Mouse (Mus musculus) CD4-positive, CD25-positive, alpha-beta regulatory T cell, adult 2 months (primary cell): ENCODE measurements around the gene Wtap.
"Not testable (repeated sequence)": the region's sequence is repeated elsewhere in the genome, so short reads cannot be mapped to it uniquely, and the experiment has no call there.

Experiments
- DNase-seq: peaks from one replicate; pipeline ENCODE4 v3.0.0-alpha.2; 2012; ENCODE audit warnings: low read depth, low spot score

Wtap gene

DNA sequence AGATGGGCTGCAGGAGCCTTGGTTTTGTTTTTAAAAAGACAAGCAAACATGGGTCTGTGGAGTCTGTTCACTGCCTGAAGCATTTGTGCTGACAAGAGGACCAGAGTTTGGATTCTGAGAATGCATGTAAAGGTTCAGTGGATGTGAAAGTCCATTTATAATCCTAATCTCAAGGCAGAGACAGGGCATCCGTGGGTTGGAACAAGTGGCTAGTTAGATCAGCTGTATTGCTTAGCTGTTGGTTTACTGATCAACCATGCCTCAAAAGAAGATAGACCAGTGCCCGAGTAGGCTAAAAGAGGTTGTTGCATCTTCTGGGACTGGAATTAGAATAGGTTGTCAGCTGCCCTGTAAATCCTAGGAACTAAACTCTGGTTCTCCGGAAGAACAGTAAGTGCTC, 30.5 kb downstream of the Wtap start:
- DNase-seq, result no peak

DNA sequence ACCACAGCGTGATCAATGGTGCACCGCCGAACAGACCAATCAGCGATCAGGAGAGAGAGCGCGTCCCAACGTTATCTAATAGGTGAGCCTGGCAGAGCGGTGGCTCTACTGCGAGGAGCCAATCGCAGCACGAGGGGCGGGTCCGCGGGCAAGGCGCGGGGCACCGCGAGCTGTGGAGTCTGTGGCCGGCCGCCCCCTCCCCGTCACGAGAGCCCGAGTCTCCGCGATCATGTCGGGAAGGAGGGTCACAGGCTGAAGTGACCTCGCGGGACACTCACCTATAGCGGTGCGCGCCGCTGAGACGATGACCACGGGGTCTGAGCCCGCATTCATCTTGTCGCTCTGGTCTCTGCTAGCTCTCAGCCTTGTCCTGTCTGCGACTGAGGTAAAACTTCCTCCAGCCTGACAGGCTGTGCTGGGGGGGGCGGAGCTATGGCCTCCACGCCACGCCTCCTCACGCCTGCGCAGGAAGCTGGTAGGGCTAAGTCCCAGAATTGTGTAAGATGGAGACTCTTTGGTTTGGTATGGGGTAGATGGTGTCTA, 33.6 kb downstream of the Wtap start, which contains the start of gene Acat2:
Acat2 (minus strand) TSS at position 417 of the 543 bp plus-strand sequence.
- peak; percentile 98 for DNase-seq

DNA sequence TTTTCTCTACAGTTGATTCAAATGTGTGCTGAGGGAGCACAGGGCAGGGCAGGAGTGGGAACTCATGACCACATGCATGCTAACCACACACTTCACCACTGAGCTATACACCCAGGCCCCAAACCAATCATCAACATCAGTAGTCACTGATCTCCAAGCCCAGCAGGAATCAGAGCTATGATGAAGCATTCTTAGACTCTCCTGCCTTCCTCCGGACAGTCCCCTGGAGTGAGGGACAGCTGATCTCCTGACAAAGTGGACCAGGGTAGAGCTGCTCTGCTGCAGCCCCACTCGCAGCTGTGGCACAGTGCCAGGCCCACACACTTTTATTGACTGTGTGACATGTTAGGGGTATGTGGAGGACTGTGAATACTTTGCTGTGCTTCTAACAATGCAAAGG, 34.6 kb downstream of the Wtap start:
- DNase-seq, result not testable (repeated sequence)

DNA sequence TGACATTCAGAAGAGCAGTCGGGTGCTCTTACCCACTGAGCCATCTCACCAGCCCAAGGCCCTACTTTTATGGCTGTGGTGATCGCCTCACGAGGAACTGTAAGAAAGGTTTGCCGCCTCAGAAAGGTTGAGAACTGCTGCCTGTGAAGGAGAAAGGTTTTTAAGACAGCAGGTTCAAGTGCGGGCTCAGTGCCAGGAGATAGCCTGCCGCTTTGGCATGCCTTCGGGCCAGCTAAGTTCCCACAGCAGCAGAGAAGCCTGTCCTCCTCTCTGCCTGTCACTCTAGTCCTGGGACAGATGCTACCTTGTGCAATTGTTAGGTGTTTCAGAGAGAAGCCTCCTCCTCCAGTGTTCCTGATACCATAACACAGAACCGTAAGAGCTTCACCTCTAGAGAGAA, 37.3 kb downstream of the Wtap start:
- no peak for DNase-seq

DNA sequence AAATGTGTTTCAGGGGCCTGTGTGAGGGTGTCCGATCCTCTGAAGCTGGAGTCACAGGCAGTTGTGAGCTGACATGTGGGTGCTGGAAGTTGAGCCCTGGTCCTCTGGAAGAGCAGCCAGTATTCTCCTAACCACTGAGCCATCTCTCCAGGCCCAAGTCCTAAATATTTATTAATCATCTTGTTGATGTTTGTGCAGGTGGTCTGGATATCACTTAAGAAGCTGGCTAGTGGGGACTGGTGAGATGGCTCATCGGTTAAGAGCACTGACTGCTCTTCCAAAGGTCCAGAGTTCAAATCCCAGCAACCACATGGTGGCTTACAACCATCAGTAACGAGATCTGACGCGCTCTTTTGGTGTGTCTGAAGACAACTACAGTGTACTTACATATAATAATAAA, 44.3 kb downstream of the Wtap start:
- DNase-seq, result no peak

DNA sequence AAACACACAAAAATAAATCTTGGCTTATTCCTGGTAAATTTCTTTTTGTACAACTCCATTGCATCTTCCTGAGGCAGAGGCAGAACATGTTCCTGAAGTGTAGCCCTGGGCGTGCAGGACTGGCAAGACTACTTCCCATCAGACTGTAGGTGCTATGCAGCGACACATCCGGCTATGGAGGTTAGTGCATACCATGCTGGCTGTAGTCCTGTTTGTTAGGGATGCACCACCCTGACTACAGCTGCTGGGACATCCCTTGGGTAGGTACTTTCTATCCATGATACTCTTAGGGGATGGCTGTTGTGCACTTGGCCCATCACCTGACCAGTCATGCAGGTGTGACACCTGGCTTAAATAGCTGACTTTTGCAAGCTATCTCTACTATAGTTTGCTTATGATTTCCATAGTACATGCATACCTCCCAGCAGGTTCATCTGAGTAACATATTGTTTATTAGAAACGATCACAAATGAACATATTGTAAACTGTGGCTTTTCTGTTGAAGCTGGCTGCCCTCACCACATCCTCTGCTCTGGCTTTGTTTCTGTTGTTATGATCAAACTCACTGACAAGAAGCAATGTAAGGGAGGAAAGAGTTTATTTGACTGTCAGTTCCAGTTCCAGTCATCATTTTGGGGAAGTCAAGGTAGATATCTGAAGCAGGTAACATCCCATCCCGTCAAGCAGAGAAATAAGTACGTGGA, 51.4 kb downstream of the Wtap start:
- no peak for DNase-seq

DNA sequence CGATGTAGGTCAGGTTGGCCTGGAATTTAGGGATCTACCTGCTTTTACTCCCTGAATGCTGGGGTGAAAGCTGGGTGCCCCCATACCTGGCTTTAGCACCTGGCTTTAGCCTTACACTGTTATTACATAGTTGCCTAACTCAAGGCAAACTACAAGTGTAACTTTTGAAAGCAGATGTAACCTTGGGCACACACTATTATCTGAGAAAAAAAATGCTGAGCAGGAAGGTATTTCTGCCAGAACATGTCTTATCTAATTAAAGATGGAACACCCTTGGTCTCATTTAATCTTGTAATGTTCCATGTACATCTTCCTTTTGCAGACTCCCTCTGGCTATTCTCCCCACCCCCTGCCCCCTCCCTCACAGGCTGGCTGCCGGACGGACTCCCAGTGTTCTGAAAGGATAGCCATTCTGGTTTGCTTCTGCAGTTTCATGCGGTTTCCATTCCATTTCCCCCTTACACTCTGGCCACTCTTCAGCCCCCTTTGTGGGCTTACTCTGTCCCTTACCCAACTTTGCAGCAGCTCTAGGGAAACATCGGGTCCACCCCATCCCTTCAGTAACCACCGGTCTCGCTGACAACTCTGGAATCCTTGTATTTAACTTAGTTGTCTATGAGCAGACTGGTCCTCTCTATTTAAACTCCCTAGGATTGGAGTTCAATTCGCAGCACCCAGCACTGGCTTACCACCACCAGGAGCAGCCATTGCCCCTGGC, 52.3 kb downstream of the Wtap start:
- DNase-seq, result no peak

DNA sequence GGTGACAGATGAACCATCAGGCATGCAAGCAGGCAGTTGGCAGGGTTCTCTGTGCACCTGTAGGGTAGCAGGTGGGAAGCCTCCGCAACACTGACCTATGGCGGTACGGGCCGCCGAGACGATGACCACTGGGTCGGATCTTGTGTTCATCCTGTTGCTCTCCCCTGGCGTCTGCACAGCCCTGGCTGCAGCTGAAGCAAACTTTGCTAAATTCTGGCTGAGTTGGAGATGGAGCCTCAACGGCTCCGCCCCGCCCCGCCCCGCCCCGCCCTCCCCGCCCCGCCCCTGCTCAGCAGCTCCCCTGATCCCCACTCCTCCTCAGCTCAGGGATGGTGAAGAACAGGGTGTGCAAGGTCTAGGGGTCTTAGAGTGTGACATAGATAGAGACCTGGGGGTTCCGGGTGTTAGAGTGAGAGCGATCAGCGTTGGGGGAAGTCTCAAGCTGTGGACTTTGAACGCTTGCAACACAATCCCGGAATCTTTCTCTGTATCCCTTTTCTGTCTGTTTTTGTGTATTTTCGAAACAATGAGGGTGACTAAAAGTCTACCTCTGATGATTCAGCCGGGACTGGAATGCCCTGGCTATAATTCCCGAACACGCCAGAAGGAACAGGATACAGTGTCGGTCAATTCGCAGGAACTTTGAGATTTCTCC, 53.7 kb downstream of the Wtap start, which contains the start of gene Acat3:
Acat3 (minus strand) TSS at position 450 of the 655 bp plus-strand sequence.
- DNase-seq, result no peak

DNA sequence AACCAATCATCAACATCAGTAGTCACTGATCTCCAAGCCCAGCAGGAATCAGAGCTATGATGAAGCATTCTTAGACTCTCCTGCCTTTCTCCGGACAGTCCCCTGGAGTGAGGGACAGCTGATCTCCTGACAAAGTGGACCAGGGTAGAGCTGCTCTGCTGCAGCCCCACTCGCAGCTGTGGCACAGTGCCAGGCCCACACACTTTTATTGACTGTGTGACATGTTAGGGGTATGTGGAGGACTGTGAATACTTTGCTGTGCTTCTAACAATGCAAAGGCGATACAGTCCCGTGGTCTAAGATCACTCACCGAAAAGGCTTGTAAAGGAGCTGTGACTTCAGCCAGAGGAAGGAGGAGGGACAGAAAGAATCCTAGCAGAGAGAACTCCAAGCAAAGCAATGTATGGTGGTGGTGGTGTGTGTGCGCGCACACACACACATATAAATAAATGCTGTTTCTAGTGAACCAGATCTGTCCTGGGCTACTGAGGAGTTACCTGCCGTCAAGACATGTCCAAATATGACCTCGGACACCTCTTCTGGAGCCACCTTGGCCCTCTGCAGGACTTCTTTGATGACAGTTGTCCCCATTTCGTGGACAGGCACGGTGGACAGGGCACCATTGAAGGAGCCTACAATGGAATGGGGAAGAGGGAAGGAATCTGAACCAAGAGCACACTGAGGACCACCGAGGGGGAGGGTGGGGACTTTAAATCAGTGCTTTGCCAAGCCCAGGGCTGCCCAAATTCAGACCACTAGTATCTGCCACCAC, 54.4 kb downstream of the Wtap start:
- not testable (repeated sequence) for DNase-seq

DNA sequence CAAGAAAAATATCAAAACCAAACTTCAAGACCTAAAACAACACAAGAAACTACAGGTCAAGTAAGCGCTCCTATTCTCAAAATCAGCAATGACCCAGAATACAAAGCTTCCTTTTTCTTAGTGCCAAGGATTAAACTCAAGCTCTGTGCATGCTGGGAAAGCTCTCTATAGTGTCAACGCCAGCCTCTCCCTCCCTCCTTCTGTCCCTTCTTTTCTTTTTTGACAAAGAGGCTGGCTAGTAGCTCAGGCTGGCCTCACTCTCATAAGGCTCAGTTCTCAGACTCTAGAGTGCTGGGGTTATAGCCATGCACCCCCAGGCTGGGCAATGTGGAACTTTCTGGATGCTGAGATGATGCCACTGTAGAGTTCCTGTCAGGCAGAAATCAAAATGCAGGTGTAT, 55.9 kb downstream of the Wtap start:
- no peak for DNase-seq

DNA sequence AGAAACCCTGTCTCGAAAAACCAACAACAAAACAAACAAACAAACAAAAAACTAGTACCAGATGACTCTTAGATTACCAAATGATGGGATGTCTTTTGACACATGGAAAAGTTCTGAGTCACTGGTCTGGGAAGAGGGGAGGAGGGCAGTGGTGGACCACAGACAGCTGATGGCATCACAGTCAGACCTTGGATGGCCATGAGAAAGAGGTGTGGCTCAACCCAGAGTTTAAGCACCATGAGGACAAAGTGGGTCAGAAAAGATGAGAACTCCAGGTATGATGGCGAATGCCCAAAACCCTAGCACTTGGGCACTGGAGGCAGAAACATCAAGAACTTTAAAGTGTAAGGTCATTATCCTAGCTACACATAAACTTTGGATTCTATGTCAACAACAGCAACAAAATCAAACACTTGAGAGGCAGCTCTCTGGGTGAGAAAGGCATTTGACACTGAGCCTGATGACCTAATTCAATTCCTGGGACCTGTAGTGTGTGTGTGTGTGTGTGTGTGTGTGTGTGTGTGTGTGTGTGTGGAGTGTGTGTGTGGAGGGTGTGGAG, 56.5 kb downstream of the Wtap start:
- no peak for DNase-seq

DNA sequence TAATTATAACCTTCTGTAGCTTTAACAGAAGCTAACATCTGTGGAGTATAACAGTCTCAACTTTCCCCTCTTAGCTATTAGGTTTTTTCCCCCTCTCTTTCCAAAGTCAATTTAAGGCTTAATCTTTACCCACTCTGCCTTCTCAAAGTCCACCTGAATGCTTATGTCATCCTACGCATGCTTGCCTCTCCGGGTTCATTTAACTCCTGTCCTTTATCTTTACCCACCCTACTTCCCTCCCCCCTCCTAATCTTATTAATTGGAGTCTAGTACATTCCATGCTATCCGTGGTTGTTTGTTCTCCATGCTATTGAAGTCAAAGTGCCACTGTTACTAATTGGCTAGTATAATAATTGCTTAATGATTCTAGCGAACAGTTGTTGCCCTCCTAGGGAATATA, 58.2 kb downstream of the Wtap start:
- DNase-seq, result no peak

DNA sequence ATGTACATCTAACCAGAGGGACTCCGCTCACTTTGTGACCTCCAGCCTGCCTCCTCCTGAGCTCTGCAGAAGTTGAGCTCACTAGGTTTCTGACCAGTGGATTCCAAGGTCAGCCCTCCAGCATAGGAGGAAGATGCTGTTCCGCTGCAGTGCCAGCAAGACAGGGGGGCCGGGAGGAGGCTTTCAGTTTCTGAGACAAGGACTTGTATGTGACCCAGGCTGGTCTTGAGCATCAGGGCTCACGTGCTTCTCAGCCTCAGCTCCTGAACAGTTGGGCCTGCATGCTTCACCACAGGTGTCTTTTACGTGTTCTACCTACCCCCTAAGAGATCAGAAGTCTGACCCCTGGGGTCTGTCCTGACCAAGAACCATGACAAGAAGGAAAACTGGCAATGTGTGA, 62.4 kb downstream of the Wtap start:
- DNase-seq, result not testable (repeated sequence)

DNA sequence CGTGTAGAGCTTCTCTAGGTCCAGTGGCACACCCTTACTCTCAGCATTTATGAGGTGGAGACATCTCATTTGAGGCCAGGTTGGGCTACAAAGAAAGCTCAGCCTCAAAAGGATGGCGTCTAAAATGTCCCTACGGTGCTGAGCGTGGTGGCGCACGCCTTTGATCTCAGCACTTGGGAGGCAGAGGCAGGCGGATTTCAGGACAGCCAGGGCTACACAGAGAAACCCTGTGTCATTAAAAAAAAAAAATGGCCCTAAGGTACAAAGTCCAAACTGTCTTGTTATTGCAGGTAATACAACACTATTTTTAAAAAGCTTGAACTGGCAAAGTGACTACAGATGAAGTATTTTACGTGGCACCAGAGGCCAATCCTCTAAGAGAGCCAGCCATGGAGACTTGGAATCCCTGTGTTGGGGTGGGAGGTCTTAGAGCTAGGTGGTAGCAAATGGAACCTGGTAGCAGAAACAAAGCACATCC, 68.2 kb downstream of the Wtap start:
- DNase-seq, result no peak

DNA sequence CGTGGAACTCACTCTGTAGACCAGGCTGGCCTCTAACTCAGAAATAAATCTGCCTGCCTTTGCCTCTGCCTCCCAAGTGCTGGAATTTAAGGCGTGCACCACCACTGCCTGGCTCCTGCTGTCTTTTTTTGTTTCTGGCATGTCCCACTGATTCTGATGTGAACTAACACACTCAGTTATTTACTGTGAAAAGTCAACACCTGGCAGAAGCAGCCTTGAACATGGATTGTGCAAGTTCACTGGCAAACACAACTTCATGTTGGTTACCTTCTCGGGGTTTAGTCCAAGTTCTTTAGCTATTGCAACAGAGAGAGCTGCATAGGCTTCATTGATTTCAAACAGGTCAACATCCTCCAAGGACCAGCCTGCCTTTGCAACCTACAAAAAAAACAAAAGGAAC, 69.0 kb downstream of the Wtap start:
- DNase-seq, result no peak

DNA sequence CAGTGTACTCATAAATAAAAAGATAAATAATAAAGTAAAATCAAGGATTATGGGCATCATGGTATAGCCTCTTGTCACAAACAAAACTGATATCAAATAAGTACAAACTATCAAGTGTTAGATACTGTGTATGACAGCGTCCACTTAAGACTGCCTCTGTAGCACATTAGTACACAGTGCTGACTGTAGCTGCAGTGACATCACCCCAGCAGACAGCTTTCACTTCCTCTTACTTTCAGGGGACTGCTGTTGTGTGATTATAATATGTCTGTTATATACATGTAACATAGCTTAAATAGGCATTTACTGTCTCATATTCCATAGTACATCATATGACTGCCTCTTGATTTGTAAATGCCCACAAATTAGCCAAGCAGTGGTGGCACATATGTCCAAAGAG, 72.9 kb downstream of the Wtap start:
- DNase-seq, result no peak
